24 mouse cellular contexts compared by ENCODE assay signal in genomic region chr15:86102308-86102707, GRCm38 (mm10). TPM values are rescaled to one million over a fixed set of nuclear protein-coding genes. Genes with fewer than 3 reads are reported as not detected.
DNase-seq lines count a peak whose midpoint lies in the region; ATAC-seq and TF ChIP-seq lines count a peak whose summit lies in the region.
"Had no signal": no experiment of that assay in that cellular context is flagged by ENCODE, and none has a peak within 500 bp of the region (broad histone marks: within the 10 kb centered on the region; RNA-seq: fewer than 3 reads in every experiment).

No protein-coding gene starts in this region.

- H3K9me3 ChIP-seq in liver, embryonic 11.5 days (ENCODE audit: control insufficient read depth, low read length), result no peaks in the 10 kb centered on the region
- no peaks in the 10 kb centered on the region for H3K9me3 ChIP-seq in liver, postnatal 0 days (ENCODE audit: low read length)
- H3K9me3 ChIP-seq: forebrain, embryonic 10.5 days; forebrain, embryonic 13.5 days; G1E; heart, embryonic 10.5 days; heart, embryonic 13.5 days had no signal

- H3K79me2 ChIP-seq in liver, adult 2 months (ENCODE audit: control insufficient read depth, insufficient read depth, low read length), result peaks cover 2% of the 10 kb centered on the region; the same call in 1 of the 2 replicates

- no peak overlapping the region for H3K9ac ChIP-seq in liver, adult 2 months (ENCODE audit: low read depth, low read length)
- H3K9ac ChIP-seq in liver, embryonic 11.5 days (ENCODE audit: low read depth, low read length), result no peak overlapping the region
- H3K9ac ChIP-seq in liver, postnatal 0 days (replicated peaks), result no peak overlapping the region
- H3K9ac ChIP-seq: forebrain, embryonic 13.5 days; heart, embryonic 13.5 days; hindbrain, embryonic 14.5 days had no signal

- H3K4me1 ChIP-seq in liver, adult 2 months (ENCODE audit: control insufficient read depth, insufficient read depth, low read length), result no peaks in the 10 kb centered on the region
- peaks cover 39% of the 10 kb centered on the region for H3K4me1 ChIP-seq in liver, embryonic 11.5 days (replicated peaks; ENCODE audit: control insufficient read depth, insufficient read depth, low read length)
- peaks cover 40% of the 10 kb centered on the region for H3K4me1 ChIP-seq in liver, postnatal 0 days (ENCODE audit: insufficient read depth)

- no peaks in the 10 kb centered on the region for H3K36me3 ChIP-seq in liver, adult 2 months (ENCODE audit: control insufficient read depth, insufficient read depth, low read length)
- no peaks in the 10 kb centered on the region; the same call in 1 of the 2 replicates for H3K36me3 ChIP-seq in liver, embryonic 11.5 days (ENCODE audit: control insufficient read depth, insufficient read depth, low read length)
- peaks cover 17% of the 10 kb centered on the region for H3K36me3 ChIP-seq in liver, postnatal 0 days (replicated peaks; ENCODE audit: insufficient read depth, low read length)

- TF ChIP-seq EP300 in liver, postnatal 0 days (IDR thresholded peaks at IDR 0.05; ENCODE audit: low read depth), result no peak

- no peak overlapping the region for H3K4me3 ChIP-seq in layer of hippocampus, adult 2 months
- no peak overlapping the region for H3K4me3 ChIP-seq in liver, adult 2 months (ENCODE audit: insufficient read depth, low read depth, low read length)
- no peak overlapping the region for H3K4me3 ChIP-seq in liver, embryonic 11.5 days (ENCODE audit: low read depth, low read length)
- no peak overlapping the region for H3K4me3 ChIP-seq in liver, postnatal 0 days (ENCODE audit: low read depth, low read length)
- H3K4me3 ChIP-seq: forebrain, embryonic 10.5 days; forebrain, embryonic 13.5 days; heart, adult 2 months; heart, embryonic 10.5 days; heart, embryonic 13.5 days had no signal

- no peak overlapping the region for H3K27ac ChIP-seq in layer of hippocampus, adult 2 months
- H3K27ac ChIP-seq in liver, adult 2 months (replicated peaks; ENCODE audit: insufficient read depth, low read depth, low read length), result peak overlapping the region; percentile 46
- no peak overlapping the region for H3K27ac ChIP-seq in liver, embryonic 11.5 days (ENCODE audit: low read depth, low read length)
- H3K27ac ChIP-seq in liver, postnatal 0 days (ENCODE audit: low read depth), result peak overlapping the region; percentile 97
- H3K27ac ChIP-seq: forebrain, embryonic 10.5 days; forebrain, embryonic 13.5 days; heart, adult 2 months; heart, embryonic 10.5 days; heart, embryonic 13.5 days; hindbrain, embryonic 14.5 days had no signal

- DNase-seq in layer of hippocampus, adult 2 months (ENCODE audit: low spot score in 2 of 2), result peak; percentile 50 to 65
- no peak for DNase-seq in layer of hippocampus, postnatal 25 days (ENCODE audit: extremely low spot score in 1 of 2, low spot score in 1 of 2)
- DNase-seq in liver, adult 2 months (ENCODE audit: extremely low read depth, low read depth, low spot score), result peak; percentile 72
- DNase-seq in liver, embryonic 11.5 days (ENCODE audit: low spot score), result no peak
- DNase-seq in layer of hippocampus, postnatal 36 days, result peak; percentile 54 to 56
- no peak for DNase-seq in liver, postnatal 0 days
- DNase-seq in left cerebral cortex, adult 9 months (ENCODE audit: low spot score in 2 of 2), result no peak
- DNase-seq: adrenal gland, postnatal 10 days; B cell, adult 2 months; cerebellum, adult 11 months; cerebellum, adult 9-10 months; gastrocnemius, postnatal 10 days; gastrocnemius, postnatal 36 days; heart, adult 2 months; heart, postnatal 14 days; heart, postnatal 4 days had no signal

- H3K27me3 ChIP-seq in liver, adult 2 months (ENCODE audit: control insufficient read depth, insufficient read depth, low read length), result no peaks in the 10 kb centered on the region
- no peaks in the 10 kb centered on the region for H3K27me3 ChIP-seq in liver, embryonic 11.5 days (replicated peaks; ENCODE audit: control insufficient read depth, insufficient read depth, low read length)
- no peaks in the 10 kb centered on the region for H3K27me3 ChIP-seq in liver, postnatal 0 days (ENCODE audit: insufficient read depth, low read length)
- H3K27me3 ChIP-seq: forebrain, embryonic 13.5 days; heart, embryonic 13.5 days; Patski had no signal

- TF ChIP-seq CTCF in layer of hippocampus, adult 2 months (conservative IDR thresholded peaks at IDR 0.05), result no peak
- no peak for TF ChIP-seq CTCF in liver, adult 2 months (IDR thresholded peaks at IDR 0.05; ENCODE audit: low read depth, low read length)
- no peak for TF ChIP-seq CTCF in liver, postnatal 0 days (IDR thresholded peaks at IDR 0.05; ENCODE audit: low read depth)

- H3K4me2 ChIP-seq in liver, embryonic 11.5 days, result no peak overlapping the region
- peak overlapping the region; percentile 3; the same call in 1 of the 2 replicates for H3K4me2 ChIP-seq in liver, postnatal 0 days (ENCODE audit: low read depth, low read length)
- H3K4me2 ChIP-seq: forebrain, embryonic 13.5 days; heart, embryonic 13.5 days; hindbrain, embryonic 14.5 days had no signal

- 55% methylated on average over 15 of the region's 15 CpGs for WGBS in liver, adult 2 months
- WGBS in liver, embryonic 11.5 days, result 89% methylated on average over 15 of the region's 15 CpGs
- 83% methylated on average over 15 of the region's 15 CpGs for WGBS in liver, postnatal 0 days (ENCODE audit: insufficient replicate concordance)

- TF ChIP-seq POLR2A in liver, adult 2 months (IDR thresholded peaks at IDR 0.05; ENCODE audit: extremely low read depth, insufficient read depth, low read length), result no peak

- ATAC-seq in liver, embryonic 11.5 days (replicated peaks; ENCODE audit: low FRiP score), result no peak
- ATAC-seq in liver, postnatal 0 days, result no peak
- ATAC-seq: forebrain, embryonic 13.5 days; forebrain, embryonic 16.5 days; Patski had no signal

RNA-seq across cellular contexts. Expression of gene Gramd4, which starts 44.8 kb away (rescaled TPM):
- 10 to 100 TPM; 24.8 to 28.7 TPM for total RNA-seq in layer of hippocampus, adult 2 months (2021)
- total RNA-seq in layer of hippocampus, postnatal 25 days (2021), result 10 to 100 TPM; 25.9 to 27.7 TPM
- total RNA-seq in liver, adult 2 months (2014; rRNA removed), result 2.4 and 3.8 TPM in 2 replicates
- polyA plus RNA-seq in liver, adult 2 months (2012; rRNA removed), result 5.6 and 6.0 TPM in 2 replicates
- 12.6 and 13.9 TPM in 2 replicates for polyA plus RNA-seq in liver, embryonic 11.5 days (2014; fragmentation: Nextera tagmentation; extraction: Ambion mirVana)
- total RNA-seq in layer of hippocampus, postnatal 36 days (2021), result 10 to 100 TPM; 25.4 to 30.9 TPM
- polyA plus RNA-seq in liver, postnatal 0 days (2015; fragmentation: Nextera tagmentation; extraction: Ambion mirVana), result 3.2 and 3.7 TPM in 2 replicates

Comparison
In these comparisons a context has a peak if more than half of its experiments do, and no peak if none do; other contexts are left out.
1. DNase-seq: peak in layer of hippocampus, adult 2 months (2 of 2), liver, adult 2 months (single experiment) and layer of hippocampus, postnatal 36 days (2 of 2); none in layer of hippocampus, postnatal 25 days (0 of 2), liver, embryonic 11.5 days (single experiment), liver, postnatal 0 days (single experiment) and left cerebral cortex, adult 9 months (0 of 2).
2. H3K27ac ChIP-seq: peak in liver, adult 2 months (single experiment) and liver, postnatal 0 days (single experiment); none in layer of hippocampus, adult 2 months (single experiment) and liver, embryonic 11.5 days (single experiment).